Mouse (Mus musculus): ENCODE measurements around the gene Ankrd31. TPM values are rescaled to one million over a fixed set of nuclear protein-coding genes. Genes with fewer than 3 reads are reported as not detected.

Ankrd31 gene
- polyA plus RNA-seq, 1 experiment from 2014 or later = 0.09 TPM

- 39% methylated on average over 3 of the region's 3 CpGs for WGBS
- Histone ChIP-seq H3K9ac (ENCODE audit: low read depth, low read length) (no peak overlapping the region), H3K27me3 (ENCODE audit: control insufficient read depth, insufficient read depth, low read depth, low read length) (no peaks in the 10 kb centered on the region), H3K36me3 (ENCODE audit: control insufficient read depth, insufficient read depth, low read length) (no peaks in the 10 kb centered on the region), H3K4me1 (ENCODE audit: control insufficient read depth, insufficient read depth, low read length) (no peaks in the 10 kb centered on the region), H3K4me3 (ENCODE audit: low read depth, low read length) (no peak overlapping the region), H3K27ac (ENCODE audit: low read length) (no peak overlapping the region), H3K9me3 (replicated peaks; ENCODE audit: control insufficient read depth, low read length, poor library complexity, severe bottlenecking) (no peaks in the 10 kb centered on the region), H3K4me2 (ENCODE audit: low read length) (no peak overlapping the region)
- ATAC-seq = no peak
These were observed 195.5 kb downstream of the Ankrd31 start for GRCm38 (mm10) chr13:96943571-96943970.

GRCm38 (mm10) chr13:96945748-96946147 lies 197.7 kb downstream of the Ankrd31 start:
- H3K4me1 ChIP-seq (ENCODE audit: control insufficient read depth, insufficient read depth, low read length) = no peaks in the 10 kb centered on the region
- H3K36me3 ChIP-seq (ENCODE audit: control insufficient read depth, insufficient read depth, low read length) = no peaks in the 10 kb centered on the region
- H3K9me3 ChIP-seq (replicated peaks; ENCODE audit: control insufficient read depth, low read length, poor library complexity, severe bottlenecking) = no peaks in the 10 kb centered on the region
- no peak overlapping the region for H3K9ac ChIP-seq (ENCODE audit: low read depth, low read length)
- no peak overlapping the region for H3K4me2 ChIP-seq (ENCODE audit: low read length)
- no peak overlapping the region for H3K4me3 ChIP-seq (ENCODE audit: low read depth, low read length)
- no peaks in the 10 kb centered on the region for H3K27me3 ChIP-seq (ENCODE audit: control insufficient read depth, insufficient read depth, low read depth, low read length)
- ATAC-seq = no peak
- 91% methylated on average over 4 of the region's 4 CpGs for WGBS
- H3K27ac ChIP-seq (ENCODE audit: low read length) = no peak overlapping the region

GRCm38 (mm10) chr13:96947722-96948121 lies 199.7 kb downstream of the Ankrd31 start:
- no peak overlapping the region for H3K27ac ChIP-seq (ENCODE audit: low read length)
- H3K9me3 ChIP-seq (replicated peaks; ENCODE audit: control insufficient read depth, low read length, poor library complexity, severe bottlenecking) = no peaks in the 10 kb centered on the region
- no peaks in the 10 kb centered on the region for H3K27me3 ChIP-seq (ENCODE audit: control insufficient read depth, insufficient read depth, low read depth, low read length)
- no peak overlapping the region for H3K4me3 ChIP-seq (ENCODE audit: low read depth, low read length)
- H3K36me3 ChIP-seq (ENCODE audit: control insufficient read depth, insufficient read depth, low read length) = no peaks in the 10 kb centered on the region
- peaks cover 8% of the 10 kb centered on the region; the same call in 1 of the 2 replicates for H3K4me1 ChIP-seq (ENCODE audit: control insufficient read depth, insufficient read depth, low read length)
- ATAC-seq = no peak
- 91% methylated on average over 7 of the region's 7 CpGs for WGBS
- H3K9ac ChIP-seq (ENCODE audit: low read depth, low read length) = no peak overlapping the region
- H3K4me2 ChIP-seq (ENCODE audit: low read length) = no peak overlapping the region

GRCm38 (mm10) chr13:96951880-96952279 lies 203.8 kb downstream of the Ankrd31 start:
- no peak overlapping the region for H3K27ac ChIP-seq (ENCODE audit: low read length)
- peak; percentile 93 for ATAC-seq
- no peak overlapping the region for H3K4me3 ChIP-seq (ENCODE audit: low read depth, low read length)
- H3K4me2 ChIP-seq (ENCODE audit: low read length) = no peak overlapping the region
- H3K9me3 ChIP-seq (replicated peaks; ENCODE audit: control insufficient read depth, low read length, poor library complexity, severe bottlenecking) = no peaks in the 10 kb centered on the region
- no peaks in the 10 kb centered on the region for H3K27me3 ChIP-seq (ENCODE audit: control insufficient read depth, insufficient read depth, low read depth, low read length)
- H3K36me3 ChIP-seq (ENCODE audit: control insufficient read depth, insufficient read depth, low read length) = no peaks in the 10 kb centered on the region
- no peak overlapping the region for H3K9ac ChIP-seq (ENCODE audit: low read depth, low read length)
- H3K4me1 ChIP-seq (ENCODE audit: control insufficient read depth, insufficient read depth, low read length) = peaks cover 8% of the 10 kb centered on the region; the same call in 1 of the 2 replicates
- 28% methylated on average over 2 of the region's 2 CpGs for WGBS

- H3K27ac ChIP-seq (ENCODE audit: low read length) = no peak overlapping the region
- H3K9ac ChIP-seq (ENCODE audit: low read depth, low read length) = no peak overlapping the region
- H3K4me1 ChIP-seq (ENCODE audit: control insufficient read depth, insufficient read depth, low read length) = peaks cover 6% of the 10 kb centered on the region; the same call in 1 of the 2 replicates
- 89% methylated on average over 6 of the region's 6 CpGs for WGBS
- H3K4me3 ChIP-seq (ENCODE audit: low read depth, low read length) = no peak overlapping the region
- ATAC-seq = no peak
- H3K9me3 ChIP-seq (replicated peaks; ENCODE audit: control insufficient read depth, low read length, poor library complexity, severe bottlenecking) = no peaks in the 10 kb centered on the region
- no peaks in the 10 kb centered on the region for H3K36me3 ChIP-seq (ENCODE audit: control insufficient read depth, insufficient read depth, low read length)
- H3K4me2 ChIP-seq (ENCODE audit: low read length) = no peak overlapping the region
- H3K27me3 ChIP-seq (ENCODE audit: control insufficient read depth, insufficient read depth, low read depth, low read length) = no peaks in the 10 kb centered on the region
These were observed 208.4 kb downstream of the Ankrd31 start for GRCm38 (mm10) chr13:96956466-96956865.

Other genes with a start within 250 kb of the Ankrd31 start
- 7.7 and 7.8 TPM in 2 replicates for gene Polk, start 205.7 kb upstream of the Ankrd31 start, polyA plus RNA-seq (2015; fragmentation: Nextera tagmentation; extraction: Ambion mirVana)
- gene Col4a3bp, start 205.7 kb upstream of the Ankrd31 start, polyA plus RNA-seq (2015; fragmentation: Nextera tagmentation; extraction: Ambion mirVana) = 7.9 and 8.1 TPM in 2 replicates
- gene Hmgcr, start 77.3 kb upstream of the Ankrd31 start, polyA plus RNA-seq (2015; fragmentation: Nextera tagmentation; extraction: Ambion mirVana) = 240 TPM in 2 replicates
- gene Gcnt4, start 176.4 kb downstream of the Ankrd31 start, polyA plus RNA-seq (2015; fragmentation: Nextera tagmentation; extraction: Ambion mirVana) = 0.05 and 0.24 TPM in 2 replicates

Data from midbrain, embryonic 16.5 days (tissue).